8 mouse cellular contexts compared by ENCODE assay signal in the genomic region with DNA sequence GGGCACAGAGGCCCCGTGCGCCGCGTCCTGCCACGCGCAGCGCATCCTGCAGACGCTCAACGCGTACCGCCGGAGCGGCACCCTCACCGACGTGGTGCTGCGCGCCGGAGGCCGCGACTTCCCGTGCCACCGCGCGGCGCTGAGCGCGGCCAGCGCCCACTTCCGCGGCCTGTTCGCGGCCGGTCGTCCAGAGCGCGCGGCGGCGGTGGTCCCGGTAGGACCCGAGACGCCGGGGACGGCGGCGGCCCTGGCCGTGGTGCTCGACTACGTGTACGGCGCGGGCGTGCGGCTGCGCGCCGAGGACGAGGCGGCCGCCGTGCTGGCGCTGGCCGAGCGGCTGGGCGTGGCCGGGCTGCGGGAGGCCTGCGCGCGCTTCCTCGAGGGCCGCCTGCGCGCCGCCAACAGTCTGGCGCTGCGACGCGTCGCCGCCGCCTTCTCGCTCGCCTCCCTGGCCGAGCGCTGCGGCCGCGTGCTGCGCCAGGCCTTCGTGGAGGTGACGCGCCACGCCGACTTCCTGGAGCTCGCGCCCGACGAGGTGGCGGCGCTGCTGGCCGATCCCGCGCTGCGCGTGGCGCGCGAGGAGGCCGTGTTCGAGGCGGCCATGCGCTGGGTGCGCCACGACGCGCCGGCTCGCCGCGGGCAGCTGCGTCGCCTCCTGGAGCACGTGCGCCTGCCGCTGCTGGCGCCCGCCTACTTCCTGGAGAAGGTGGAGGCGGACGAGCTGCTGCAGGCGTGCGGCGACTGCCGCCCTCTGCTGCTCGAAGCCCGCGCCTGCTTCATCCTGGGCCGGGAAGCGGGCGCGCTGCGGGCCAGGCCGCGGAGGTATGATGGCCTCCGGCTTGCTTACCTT. TPM values are rescaled to one million over a fixed set of nuclear protein-coding genes. Genes with fewer than 3 reads are reported as not detected.
DNase-seq lines count a peak whose midpoint lies in the region; ATAC-seq lines count a peak whose summit lies in the region.

No protein-coding gene starts in this region.

- peaks cover 22% of the 10 kb centered on the region for H3K36me3 ChIP-seq in embryonic facial prominence, embryonic 13.5 days
- peaks cover 22% of the 10 kb centered on the region for H3K36me3 ChIP-seq in heart, embryonic 13.5 days
- H3K36me3 ChIP-seq in liver, embryonic 15.5 days (replicated peaks): peaks cover 7% of the 10 kb centered on the region

- H3K9me3 ChIP-seq in embryonic facial prominence, embryonic 13.5 days: no peaks in the 10 kb centered on the region
- no peaks in the 10 kb centered on the region for H3K9me3 ChIP-seq in heart, embryonic 13.5 days
- no peaks in the 10 kb centered on the region for H3K9me3 ChIP-seq in liver, embryonic 15.5 days (replicated peaks)

- peak overlapping the region; percentile 95 for H3K27ac ChIP-seq in embryonic facial prominence, embryonic 13.5 days
- peak overlapping the region; percentile 95 for H3K27ac ChIP-seq in heart, embryonic 13.5 days (replicated peaks)
- H3K27ac ChIP-seq in liver, embryonic 15.5 days (replicated peaks): peak overlapping the region; percentile 72

- peak overlapping the region; percentile 83 for H3K4me2 ChIP-seq in embryonic facial prominence, embryonic 13.5 days
- peak overlapping the region; percentile 88 for H3K4me2 ChIP-seq in heart, embryonic 13.5 days
- H3K4me2 ChIP-seq in liver, embryonic 15.5 days: peak overlapping the region; percentile 80

- peak overlapping the region; percentile 60 for H3K4me3 ChIP-seq in embryonic facial prominence, embryonic 13.5 days
- peak overlapping the region; percentile 61 for H3K4me3 ChIP-seq in heart, embryonic 13.5 days
- peak overlapping the region; percentile 57 for H3K4me3 ChIP-seq in liver, embryonic 15.5 days (replicated peaks)

- peak overlapping the region; percentile 86 for H3K9ac ChIP-seq in embryonic facial prominence, embryonic 13.5 days
- peak overlapping the region; percentile 87 for H3K9ac ChIP-seq in heart, embryonic 13.5 days
- peak overlapping the region; percentile 25; the same call in 1 of the 2 replicates for H3K9ac ChIP-seq in liver, embryonic 15.5 days

- H3K4me1 ChIP-seq in embryonic facial prominence, embryonic 13.5 days: peaks cover 36% of the 10 kb centered on the region
- peaks cover 52% of the 10 kb centered on the region for H3K4me1 ChIP-seq in heart, embryonic 13.5 days
- peaks cover 35% of the 10 kb centered on the region for H3K4me1 ChIP-seq in liver, embryonic 15.5 days (replicated peaks)

- DNase-seq in cerebellum, adult 8-10 months: no peak
- DNase-seq in kidney, postnatal 10 days: peak; percentile 88
- DNase-seq in natural killer cell, adult 2 months (ENCODE audit: low spot score in 2 of 2): peak; percentile 52 to 70
- DNase-seq in spleen, postnatal 4 days (ENCODE audit: low spot score in 2 of 2): peak; percentile 58 to 79

- ATAC-seq in cerebellum, adult (ENCODE audit: insufficient number of reproducible peaks, low FRiP score, low TSS enrichment): 0 out of 2 replicates have a peak, but pooled peaks have one; percentile 27
- ATAC-seq in embryonic facial prominence, embryonic 13.5 days (ENCODE audit: insufficient number of reproducible peaks, insufficient read depth, low FRiP score, low TSS enrichment, low read depth): peak; percentile 77
- ATAC-seq in heart, embryonic 13.5 days (ENCODE audit: extremely low read depth, insufficient number of reproducible peaks, low FRiP score, low TSS enrichment): peak; percentile 47; the same call in 1 of the 2 replicates
- ATAC-seq in liver, embryonic 15.5 days (ENCODE audit: insufficient read depth): peak; percentile 60

- WGBS in embryonic facial prominence, embryonic 13.5 days: under 1% methylated on average over 109 of the region's 145 CpGs
- WGBS in heart, embryonic 13.5 days: 2% methylated on average over 123 of the region's 145 CpGs
- 1% methylated on average over 136 of the region's 145 CpGs for WGBS in liver, embryonic 15.5 days (ENCODE audit: insufficient replicate concordance)

- H3K27me3 ChIP-seq in embryonic facial prominence, embryonic 13.5 days: no peaks in the 10 kb centered on the region
- peaks cover 2% of the 10 kb centered on the region; the same call in 1 of the 2 replicates for H3K27me3 ChIP-seq in heart, embryonic 13.5 days (replicated peaks)
- peaks cover 57% of the 10 kb centered on the region for H3K27me3 ChIP-seq in liver, embryonic 15.5 days

RNA-seq across cellular contexts. Expression of gene Klhl35, which starts 2.7 kb away (rescaled TPM):
- polyA plus RNA-seq in embryonic facial prominence, embryonic 13.5 days (2015; fragmentation: Nextera tagmentation; extraction: Ambion mirVana): 0.61 and 0.84 TPM in 2 replicates
- polyA plus RNA-seq in heart, embryonic 13.5 days (2015; fragmentation: Nextera tagmentation; extraction: Ambion mirVana): 0.45 and 0.84 TPM in 2 replicates
- 0.06 and 0.09 TPM in 2 replicates for polyA plus RNA-seq in liver, embryonic 15.5 days (2015; fragmentation: Nextera tagmentation; extraction: Ambion mirVana)

RNA-seq across cellular contexts. Expression of gene Rps3, which starts 15.0 kb away (rescaled TPM):
- polyA plus RNA-seq in embryonic facial prominence, embryonic 13.5 days (2015; fragmentation: Nextera tagmentation; extraction: Ambion mirVana): 814 and 862 TPM in 2 replicates
- polyA plus RNA-seq in heart, embryonic 13.5 days (2015; fragmentation: Nextera tagmentation; extraction: Ambion mirVana): 492 and 539 TPM in 2 replicates
- 380 and 449 TPM in 2 replicates for polyA plus RNA-seq in liver, embryonic 15.5 days (2015; fragmentation: Nextera tagmentation; extraction: Ambion mirVana)

Comparison
In these comparisons a context has a peak if more than half of its experiments do, and no peak if none do; other contexts are left out.
1. ATAC-seq: peak in every context shown above with its lines; median percentile 77 in embryonic facial prominence, embryonic 13.5 days; 60 in liver, embryonic 15.5 days; 47 in heart, embryonic 13.5 days; 27 in cerebellum, adult.
2. H3K9ac ChIP-seq: peak in every context shown above with its lines; median percentile 87 in heart, embryonic 13.5 days; 86 in embryonic facial prominence, embryonic 13.5 days; 25 in liver, embryonic 15.5 days.